Mouse (Mus musculus): ENCODE measurements around the gene Galntl5.

DNA sequence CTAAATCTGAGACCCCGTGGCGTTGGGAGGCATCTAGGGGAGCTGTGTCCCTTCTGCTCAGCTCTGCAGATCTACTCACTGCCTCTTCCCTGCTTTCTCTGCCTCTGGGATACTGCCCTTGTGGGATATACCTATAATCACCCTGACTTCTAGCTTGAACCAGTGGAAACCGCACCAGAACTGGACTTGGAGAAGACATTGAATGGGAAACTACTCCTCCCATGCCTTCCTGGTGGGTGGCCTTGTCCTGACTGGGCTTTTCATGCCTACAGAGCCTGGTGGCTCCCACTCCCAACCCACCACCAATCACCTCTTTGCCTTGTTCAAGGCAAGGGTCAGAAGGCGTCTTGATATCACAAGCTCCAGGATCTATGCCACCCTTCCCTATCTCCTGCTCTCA is 26.4 kb upstream of the Galntl5 start:
- TF ChIP-seq POLR2A (IDR thresholded peaks at IDR 0.05; ENCODE audit: extremely low read depth, insufficient read depth, low read length) (no peak), CTCF (IDR thresholded peaks at IDR 0.05; ENCODE audit: extremely low read depth, insufficient read depth, low read length) (no peak)
